Mouse (Mus musculus): Measurements from ENCODE around the gene Ctrb1.
A peak's percentile ranks its signal among the peaks of the same experiment; 100 is the strongest.

Ctrb1 gene

DNA sequence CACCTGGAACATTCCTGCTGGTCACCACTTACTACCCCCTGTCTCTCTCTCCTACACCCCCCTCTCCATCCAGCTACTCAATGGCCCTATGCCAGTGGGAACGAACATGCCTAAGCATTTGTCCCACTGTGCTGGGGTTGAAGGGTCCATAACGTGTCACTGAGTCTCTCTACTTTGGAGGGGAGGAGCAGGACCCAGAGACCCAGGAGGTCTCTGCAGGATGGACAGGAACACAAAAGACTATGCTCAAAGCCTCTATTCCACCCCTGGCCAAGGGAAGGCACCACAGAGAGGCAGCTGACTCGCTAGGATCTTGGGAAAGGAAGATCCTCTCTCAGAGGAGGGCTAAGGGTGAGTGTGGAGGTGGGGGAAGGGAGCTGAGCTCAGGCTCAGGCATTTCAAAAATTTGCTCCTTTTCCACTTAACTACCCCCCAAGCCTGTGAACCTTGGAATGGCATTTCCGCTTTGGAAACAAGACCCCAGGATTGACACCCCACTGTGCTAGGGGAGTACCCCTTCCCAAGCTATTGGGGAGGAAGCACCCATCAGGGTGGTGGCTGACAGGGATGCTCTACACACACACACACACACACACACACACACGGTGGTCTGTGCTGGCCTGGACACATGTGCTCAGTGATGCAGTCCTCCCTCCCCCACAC, 42.9 kb upstream of the Ctrb1 start:
- Histone ChIP-seq H3K9me3 (ENCODE audit: low read length) (no peaks in the 10 kb centered on the region), H3K4me1 (replicated peaks; ENCODE audit: low read depth, low read length) (peaks cover 83% of the 10 kb centered on the region), H3K27me3 (ENCODE audit: insufficient read depth, low read length) (no peaks in the 10 kb centered on the region), H3K4me3 (replicated peaks; ENCODE audit: low read length) (peak overlapping the region; percentile 90), H3K36me3 (ENCODE audit: insufficient read depth, low read length) (peaks cover 43% of the 10 kb centered on the region)
- TF ChIP-seq POU5F1 (IDR thresholded peaks at IDR 0.05; ENCODE audit: borderline replicate concordance, low read length) (no peak), NANOG (IDR thresholded peaks at IDR 0.05; ENCODE audit: borderline replicate concordance, low read length) (no peak; the same call in 1 of the 2 replicates), CTCF (conservative IDR thresholded peaks at IDR 0.05; ENCODE audit: low read length) (no peak)

DNA sequence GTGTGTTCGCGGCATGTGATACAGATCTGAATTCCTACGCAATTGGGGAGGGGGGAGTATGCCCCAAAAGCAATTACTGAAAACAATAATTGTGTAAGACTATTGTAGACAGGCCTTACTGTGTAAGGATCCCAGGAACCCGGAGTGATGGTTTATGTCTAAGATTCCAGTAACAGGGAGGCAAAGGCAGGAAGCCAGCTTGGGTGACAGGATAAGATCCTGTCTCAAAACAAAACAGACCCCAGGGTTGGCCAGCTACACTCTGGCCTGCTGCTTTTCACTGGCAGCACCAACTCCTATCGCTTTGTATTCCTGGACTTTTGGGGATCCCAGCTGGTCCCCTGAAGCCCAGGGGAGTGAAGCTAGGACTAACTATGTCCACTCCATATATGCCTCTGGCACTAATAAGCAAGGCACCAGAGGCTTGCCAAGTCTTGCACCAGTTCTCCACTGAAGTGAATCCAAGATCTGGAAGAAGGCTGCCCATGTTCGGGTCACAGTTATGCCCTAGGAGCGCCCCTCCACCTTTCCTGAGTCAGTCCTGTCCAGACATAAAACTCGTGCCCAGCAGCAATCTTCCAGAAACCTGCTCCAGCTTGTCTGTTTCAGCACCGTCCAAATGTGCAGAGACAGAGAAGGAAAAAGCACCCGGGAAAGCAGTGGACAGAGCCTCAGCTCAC, 41.7 kb upstream of the Ctrb1 start:
- H3K4me3 ChIP-seq (replicated peaks; ENCODE audit: low read length) = peak overlapping the region; percentile 90
- TF ChIP-seq POU5F1 (IDR thresholded peaks at IDR 0.05; ENCODE audit: borderline replicate concordance, low read length) (no peak), CTCF (conservative IDR thresholded peaks at IDR 0.05; ENCODE audit: low read length) (no peak), NANOG (IDR thresholded peaks at IDR 0.05; ENCODE audit: borderline replicate concordance, low read length) (no peak)
- H3K36me3 ChIP-seq (ENCODE audit: insufficient read depth, low read length) = peaks cover 53% of the 10 kb centered on the region
- peaks cover 89% of the 10 kb centered on the region for H3K4me1 ChIP-seq (replicated peaks; ENCODE audit: low read depth, low read length)
- no peaks in the 10 kb centered on the region for H3K9me3 ChIP-seq (ENCODE audit: low read length)
- no peaks in the 10 kb centered on the region for H3K27me3 ChIP-seq (ENCODE audit: insufficient read depth, low read length)

DNA sequence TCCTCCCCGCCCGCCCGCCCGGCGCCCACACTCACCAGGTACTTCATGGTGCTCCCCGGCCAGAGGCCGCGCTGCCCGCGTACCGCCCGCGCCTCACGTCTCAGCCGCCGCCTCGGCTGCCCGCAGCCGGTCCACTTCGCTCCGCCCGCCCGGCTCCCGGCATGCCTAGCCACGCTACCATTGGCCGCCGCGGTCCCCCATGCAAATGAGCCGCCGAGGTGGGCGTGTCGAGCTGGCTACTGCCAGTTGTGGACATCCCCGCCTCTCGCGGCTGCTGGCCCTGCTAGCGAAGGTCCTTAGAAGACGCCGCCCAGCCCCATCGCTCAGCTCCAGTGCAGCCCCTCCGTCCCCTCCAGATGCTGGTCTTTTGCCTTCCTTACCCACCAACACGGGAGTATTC, 41.2 kb upstream of the Ctrb1 start:
- Histone ChIP-seq H3K36me3 (ENCODE audit: insufficient read depth, low read length) (peaks cover 48% of the 10 kb centered on the region), H3K27me3 (ENCODE audit: insufficient read depth, low read length) (no peaks in the 10 kb centered on the region), H3K4me1 (replicated peaks; ENCODE audit: low read depth, low read length) (peaks cover 89% of the 10 kb centered on the region), H3K9me3 (ENCODE audit: low read length) (no peaks in the 10 kb centered on the region), H3K4me3 (replicated peaks; ENCODE audit: low read length) (peak overlapping the region; percentile 90)
- TF ChIP-seq NANOG (IDR thresholded peaks at IDR 0.05; ENCODE audit: borderline replicate concordance, low read length) (no peak), CTCF (conservative IDR thresholded peaks at IDR 0.05; ENCODE audit: low read length) (no peak), POU5F1 (IDR thresholded peaks at IDR 0.05; ENCODE audit: borderline replicate concordance, low read length) (no peak)

DNA sequence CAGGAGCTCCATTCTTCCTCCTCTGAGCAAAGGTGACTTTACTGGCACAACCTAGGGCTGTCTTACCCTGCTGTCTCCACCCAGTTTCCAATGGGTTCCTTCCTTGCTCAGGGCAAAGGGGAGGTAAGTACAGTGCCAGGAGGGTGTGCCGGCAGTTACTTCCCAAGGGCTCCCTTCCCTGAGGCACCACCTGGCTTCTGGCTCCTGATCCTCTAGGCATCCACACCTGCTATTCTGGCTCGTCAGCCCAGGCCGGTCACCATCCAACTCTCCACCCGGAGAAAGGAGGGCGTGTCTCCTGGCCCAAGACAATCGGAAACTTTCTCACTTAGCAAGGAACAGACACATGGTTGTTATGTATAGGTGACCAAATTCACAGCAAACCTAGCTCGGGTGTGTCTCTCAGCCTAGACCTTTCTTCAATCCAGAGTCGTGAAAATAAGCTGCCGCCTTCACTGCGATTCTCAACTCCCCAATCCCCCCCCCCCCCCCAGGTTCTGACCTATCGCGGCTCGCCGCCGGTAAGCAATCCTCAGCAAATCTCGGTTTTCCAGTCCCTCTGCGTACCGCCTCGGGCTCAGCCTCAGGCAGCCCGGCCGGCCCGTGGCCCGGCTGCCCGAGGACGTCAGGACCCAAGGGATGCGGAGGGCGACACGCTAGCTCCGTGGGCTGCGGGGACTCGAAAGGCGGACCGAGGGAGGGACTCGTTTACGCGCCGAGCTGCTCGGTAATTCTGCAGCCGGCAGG, 40.6 kb upstream of the Ctrb1 start:
- Histone ChIP-seq H3K9me3 (ENCODE audit: low read length) (no peaks in the 10 kb centered on the region), H3K27me3 (ENCODE audit: insufficient read depth, low read length) (no peaks in the 10 kb centered on the region), H3K4me1 (replicated peaks; ENCODE audit: low read depth, low read length) (peaks cover 89% of the 10 kb centered on the region), H3K4me3 (replicated peaks; ENCODE audit: low read length) (peak overlapping the region; percentile 90), H3K36me3 (ENCODE audit: insufficient read depth, low read length) (peaks cover 47% of the 10 kb centered on the region)
- no peak for TF ChIP-seq CTCF (conservative IDR thresholded peaks at IDR 0.05; ENCODE audit: low read length)
- TF ChIP-seq POU5F1 (IDR thresholded peaks at IDR 0.05; ENCODE audit: borderline replicate concordance, low read length) = no peak
- TF ChIP-seq NANOG (IDR thresholded peaks at IDR 0.05; ENCODE audit: borderline replicate concordance, low read length) = no peak

DNA sequence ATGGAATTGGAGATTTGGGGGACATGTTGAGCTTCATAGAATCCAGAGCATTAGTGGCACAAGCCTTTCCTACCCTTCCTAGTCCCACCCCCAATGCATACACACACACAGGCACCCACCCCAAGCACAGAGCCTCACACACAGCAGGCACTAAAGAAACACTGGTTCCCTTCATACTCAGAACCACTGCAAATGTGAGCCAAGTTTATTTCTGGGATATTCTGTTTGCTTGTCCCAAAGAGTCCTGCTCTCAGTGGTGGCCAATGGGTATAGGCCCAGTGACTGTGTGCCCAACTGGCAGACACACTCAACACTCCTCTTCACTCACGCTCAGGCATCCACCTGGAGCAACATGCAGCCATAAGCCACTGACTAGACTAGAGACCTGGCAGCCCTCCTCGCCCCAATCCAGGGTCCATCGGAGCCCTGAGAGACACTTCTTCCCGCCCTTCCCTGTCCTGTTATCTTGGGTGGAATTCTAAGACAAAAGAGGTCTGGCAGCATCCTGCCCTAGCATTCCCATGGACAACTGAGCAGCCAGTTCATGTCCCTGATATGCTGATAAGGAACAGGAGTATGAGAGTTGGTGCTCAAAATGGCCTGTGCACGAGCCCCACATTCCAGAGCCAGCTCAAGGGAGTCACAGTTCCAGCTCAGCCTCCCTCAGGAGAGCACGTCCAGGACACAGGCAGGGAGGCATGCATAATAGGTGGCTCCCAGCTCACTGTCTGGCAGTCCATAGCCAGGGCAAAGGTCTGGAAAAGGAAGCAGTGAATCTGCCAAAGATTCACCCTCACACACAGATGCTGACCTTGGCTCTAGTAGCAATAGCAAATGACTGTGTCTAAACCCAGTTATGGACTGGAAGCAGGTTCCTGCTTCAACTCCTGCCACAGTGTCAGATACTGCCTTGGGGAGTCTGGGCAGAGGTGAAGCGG, 38.7 kb upstream of the Ctrb1 start:
- Histone ChIP-seq H3K4me1 (replicated peaks; ENCODE audit: low read depth, low read length) (peaks cover 88% of the 10 kb centered on the region), H3K9me3 (ENCODE audit: low read length) (no peaks in the 10 kb centered on the region), H3K36me3 (ENCODE audit: insufficient read depth, low read length) (peaks cover 33% of the 10 kb centered on the region), H3K27me3 (ENCODE audit: insufficient read depth, low read length) (no peaks in the 10 kb centered on the region), H3K4me3 (replicated peaks; ENCODE audit: low read length) (no peak overlapping the region)
- TF ChIP-seq CTCF (conservative IDR thresholded peaks at IDR 0.05; ENCODE audit: low read length) = no peak
- no peak for TF ChIP-seq NANOG (IDR thresholded peaks at IDR 0.05; ENCODE audit: borderline replicate concordance, low read length)
- TF ChIP-seq POU5F1 (IDR thresholded peaks at IDR 0.05; ENCODE audit: borderline replicate concordance, low read length) = no peak

DNA sequence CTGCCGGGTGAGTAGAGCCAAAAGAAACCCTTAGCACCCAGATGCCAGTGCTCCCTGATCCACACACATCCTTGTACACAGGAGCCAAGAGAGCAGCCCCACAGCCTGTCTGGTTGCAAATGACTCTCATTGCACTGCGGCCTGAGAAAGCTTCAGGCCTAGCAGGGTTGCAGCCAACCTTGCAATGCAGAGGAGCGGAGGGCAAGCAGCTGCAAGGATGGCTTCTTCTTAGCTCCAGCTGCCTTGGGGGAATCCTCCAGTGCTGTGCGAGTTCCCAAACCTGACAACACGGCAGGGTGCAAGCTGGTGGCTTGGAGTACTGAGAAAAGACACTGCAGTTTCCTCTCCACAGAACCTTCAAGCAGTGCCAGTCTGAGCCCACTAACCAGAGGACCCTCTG, 37.7 kb upstream of the Ctrb1 start:
- Histone ChIP-seq H3K9me3 (ENCODE audit: low read length) (no peaks in the 10 kb centered on the region), H3K36me3 (ENCODE audit: insufficient read depth, low read length) (peaks cover 36% of the 10 kb centered on the region), H3K4me1 (replicated peaks; ENCODE audit: low read depth, low read length) (peaks cover 86% of the 10 kb centered on the region), H3K4me3 (replicated peaks; ENCODE audit: low read length) (no peak overlapping the region), H3K27me3 (ENCODE audit: insufficient read depth, low read length) (no peaks in the 10 kb centered on the region)
- TF ChIP-seq POU5F1 (IDR thresholded peaks at IDR 0.05; ENCODE audit: borderline replicate concordance, low read length) = no peak
- no peak for TF ChIP-seq CTCF (conservative IDR thresholded peaks at IDR 0.05; ENCODE audit: low read length)
- TF ChIP-seq NANOG (IDR thresholded peaks at IDR 0.05; ENCODE audit: borderline replicate concordance, low read length) = no peak

DNA sequence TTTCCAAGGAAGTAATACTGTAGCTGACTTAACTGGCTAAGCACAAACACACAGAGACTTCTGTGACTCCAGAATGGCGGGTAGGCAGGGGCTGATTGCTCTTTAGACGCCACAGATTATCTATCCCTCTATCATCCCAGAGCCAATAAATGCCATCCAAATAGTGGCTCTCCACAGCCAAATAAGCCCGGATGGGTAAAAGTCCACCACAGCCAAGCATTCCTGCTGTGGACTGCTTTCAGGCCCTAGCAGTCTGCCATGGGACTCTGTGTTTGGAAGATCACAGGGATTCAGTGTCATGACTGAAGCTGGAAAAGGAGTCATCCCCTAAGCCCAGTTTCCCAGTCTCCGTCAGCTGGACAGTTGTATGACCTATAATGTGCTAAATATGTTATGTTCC, 36.7 kb upstream of the Ctrb1 start:
- TF ChIP-seq NANOG (IDR thresholded peaks at IDR 0.05; ENCODE audit: borderline replicate concordance, low read length) = no peak
- TF ChIP-seq POU5F1 (IDR thresholded peaks at IDR 0.05; ENCODE audit: borderline replicate concordance, low read length) = no peak
- no peak for TF ChIP-seq CTCF (conservative IDR thresholded peaks at IDR 0.05; ENCODE audit: low read length)
- peaks cover 77% of the 10 kb centered on the region for H3K4me1 ChIP-seq (replicated peaks; ENCODE audit: low read depth, low read length)
- H3K9me3 ChIP-seq (ENCODE audit: low read length) = no peaks in the 10 kb centered on the region
- no peaks in the 10 kb centered on the region for H3K27me3 ChIP-seq (ENCODE audit: insufficient read depth, low read length)
- peaks cover 36% of the 10 kb centered on the region for H3K36me3 ChIP-seq (ENCODE audit: insufficient read depth, low read length)
- H3K4me3 ChIP-seq (replicated peaks; ENCODE audit: low read length) = no peak overlapping the region

Measured in E14TG2a.4 (cell line).